Mouse (Mus musculus): Measurements from ENCODE around the gene Col4a6. TPM values are rescaled to one million over a fixed set of nuclear protein-coding genes. Genes with fewer than 3 reads are reported as not detected.

Col4a6 gene
- total and polyA plus RNA-seq, 2 experiments from 2014 or later, result 2.5 to 7.0 TPM

DNA sequence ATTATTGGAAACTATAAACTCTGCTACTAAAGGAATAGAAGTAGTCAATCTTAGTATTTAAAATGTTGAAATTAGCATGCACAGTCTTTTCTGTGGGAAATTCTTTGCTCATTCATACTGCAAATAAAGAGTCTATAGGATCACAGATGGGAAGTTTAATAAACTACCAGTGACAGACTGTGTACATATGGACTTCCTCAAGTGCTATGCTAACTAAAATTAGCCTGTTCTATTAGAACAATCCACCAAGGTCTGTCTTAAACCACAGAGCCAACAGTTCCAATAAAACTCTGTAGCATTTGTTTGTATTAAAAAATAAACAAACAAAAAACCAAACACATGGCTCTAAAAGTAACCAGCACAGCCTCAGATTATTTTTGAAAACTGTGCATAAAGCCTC lies 278.8 kb downstream of the Col4a6 start:
- H3K4me1 ChIP-seq (ENCODE audit: insufficient read depth, low read length), result no peaks in the 10 kb centered on the region
- no peaks in the 10 kb centered on the region for H3K36me3 ChIP-seq (ENCODE audit: insufficient read depth, low read length)
- no peak overlapping the region for H3K9ac ChIP-seq (replicated peaks; ENCODE audit: low read length)
- H3K4me2 ChIP-seq (ENCODE audit: low read depth, low read length), result no peak overlapping the region
- ATAC-seq (no peak), DNase-seq (ENCODE audit: low spot score) (no peak)
- no peak overlapping the region for H3K4me3 ChIP-seq (ENCODE audit: low read length)
- H3K27ac ChIP-seq, result no peak overlapping the region
- TF ChIP-seq CTCF (IDR thresholded peaks at IDR 0.05; ENCODE audit: low read depth), result no peak
- H3K9me3 ChIP-seq (ENCODE audit: low read length), result no peaks in the 10 kb centered on the region
- H3K27me3 ChIP-seq (ENCODE audit: insufficient read depth, low read length), result no peaks in the 10 kb centered on the region

DNA sequence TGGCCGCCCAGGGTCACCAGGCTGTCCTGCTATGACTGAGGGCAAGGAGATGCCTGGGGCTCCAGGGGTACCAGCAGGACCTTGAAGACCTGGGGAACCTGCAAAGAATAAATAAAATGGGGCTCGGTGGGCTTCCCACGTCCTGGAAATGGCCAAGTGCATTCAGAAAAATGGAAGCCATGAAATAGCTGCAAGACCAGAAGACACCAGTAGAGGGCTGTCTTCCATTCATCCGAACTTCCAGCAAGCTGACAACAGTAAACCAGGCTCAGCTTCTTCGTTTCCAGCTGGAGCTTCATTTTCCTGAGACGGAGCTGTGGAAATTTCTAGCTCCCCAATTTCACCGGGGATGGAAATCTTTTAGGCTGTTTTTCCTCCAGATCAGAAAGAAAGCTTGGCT lies 298.5 kb downstream of the Col4a6 start:
- Histone ChIP-seq H3K27ac (no peak overlapping the region), H3K4me3 (ENCODE audit: low read length) (no peak overlapping the region), H3K4me1 (ENCODE audit: insufficient read depth, low read length) (no peaks in the 10 kb centered on the region), H3K27me3 (ENCODE audit: insufficient read depth, low read length) (no peaks in the 10 kb centered on the region), H3K4me2 (ENCODE audit: low read depth, low read length) (no peak overlapping the region), H3K9ac (replicated peaks; ENCODE audit: low read length) (no peak overlapping the region), H3K9me3 (ENCODE audit: low read length) (no peaks in the 10 kb centered on the region), H3K36me3 (ENCODE audit: insufficient read depth, low read length) (no peaks in the 10 kb centered on the region)
- WGBS, result 44% methylated on average over 7 of the region's 7 CpGs
- 0 out of 2 replicates have a peak, but pooled peaks have one; percentile 18 for ATAC-seq
- TF ChIP-seq CTCF (IDR thresholded peaks at IDR 0.05; ENCODE audit: low read depth), result peak; percentile 64
- peak; percentile 58 for DNase-seq (ENCODE audit: low spot score)

DNA sequence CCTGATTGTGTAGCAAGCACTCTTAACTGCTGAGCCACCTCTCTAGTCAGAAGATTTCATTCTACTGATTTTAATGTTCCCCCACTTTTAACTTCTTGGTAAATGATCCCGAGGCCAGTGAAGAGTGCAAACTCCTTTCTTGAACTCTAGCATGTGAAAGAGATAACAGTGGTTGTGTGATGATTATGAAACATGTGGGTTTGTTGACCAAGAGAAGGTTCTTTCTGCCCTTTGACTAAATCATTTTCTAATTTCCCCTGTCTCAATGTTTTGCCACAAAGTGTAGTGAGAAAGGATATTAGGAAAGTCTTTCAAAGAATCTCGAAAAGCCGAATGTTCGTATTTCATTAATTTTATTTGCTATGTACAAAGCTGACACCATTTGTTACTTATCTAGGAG lies 308.8 kb downstream of the Col4a6 start:
- Histone ChIP-seq H3K4me1 (ENCODE audit: insufficient read depth, low read length) (no peaks in the 10 kb centered on the region), H3K9me3 (ENCODE audit: low read length) (no peaks in the 10 kb centered on the region), H3K27me3 (ENCODE audit: insufficient read depth, low read length) (no peaks in the 10 kb centered on the region), H3K4me2 (ENCODE audit: low read depth, low read length) (no peak overlapping the region), H3K9ac (replicated peaks; ENCODE audit: low read length) (no peak overlapping the region), H3K4me3 (ENCODE audit: low read length) (no peak overlapping the region), H3K27ac (no peak overlapping the region), H3K36me3 (ENCODE audit: insufficient read depth, low read length) (no peaks in the 10 kb centered on the region)
- ATAC-seq (no peak), DNase-seq (ENCODE audit: low spot score) (no peak)
- no peak for TF ChIP-seq CTCF (IDR thresholded peaks at IDR 0.05; ENCODE audit: low read depth)
- WGBS, result 97% methylated on average over 4 of the region's 4 CpGs

DNA sequence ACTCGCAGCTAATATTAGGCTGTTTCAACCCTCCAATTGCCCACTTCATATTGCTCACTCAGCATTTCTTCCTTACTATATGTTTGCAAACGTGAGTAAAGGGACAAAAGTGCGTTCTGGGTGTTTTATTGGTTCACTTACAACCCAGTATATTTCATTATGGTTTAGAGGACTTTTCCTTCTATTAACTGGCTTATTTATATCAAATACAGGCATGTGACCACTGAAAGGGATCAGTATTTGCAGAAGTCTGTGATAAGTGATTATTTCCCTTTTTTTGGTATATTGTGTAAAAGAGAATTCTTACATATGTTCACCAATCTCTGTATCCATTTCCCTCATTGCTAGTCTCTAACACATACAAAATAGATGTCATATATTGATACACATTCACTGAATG lies 313.5 kb downstream of the Col4a6 start:
- no peak overlapping the region for H3K27ac ChIP-seq
- no peak overlapping the region for H3K9ac ChIP-seq (replicated peaks; ENCODE audit: low read length)
- no peaks in the 10 kb centered on the region for H3K4me1 ChIP-seq (ENCODE audit: insufficient read depth, low read length)
- no peak for TF ChIP-seq CTCF (IDR thresholded peaks at IDR 0.05; ENCODE audit: low read depth)
- H3K36me3 ChIP-seq (ENCODE audit: insufficient read depth, low read length), result no peaks in the 10 kb centered on the region
- no peak overlapping the region for H3K4me2 ChIP-seq (ENCODE audit: low read depth, low read length)
- 79% methylated on average over 3 of the region's 3 CpGs for WGBS
- H3K4me3 ChIP-seq (ENCODE audit: low read length), result no peak overlapping the region
- no peak for DNase-seq (ENCODE audit: low spot score)
- H3K27me3 ChIP-seq (ENCODE audit: insufficient read depth, low read length), result no peaks in the 10 kb centered on the region
- no peak for ATAC-seq
- H3K9me3 ChIP-seq (ENCODE audit: low read length), result no peaks in the 10 kb centered on the region

DNA sequence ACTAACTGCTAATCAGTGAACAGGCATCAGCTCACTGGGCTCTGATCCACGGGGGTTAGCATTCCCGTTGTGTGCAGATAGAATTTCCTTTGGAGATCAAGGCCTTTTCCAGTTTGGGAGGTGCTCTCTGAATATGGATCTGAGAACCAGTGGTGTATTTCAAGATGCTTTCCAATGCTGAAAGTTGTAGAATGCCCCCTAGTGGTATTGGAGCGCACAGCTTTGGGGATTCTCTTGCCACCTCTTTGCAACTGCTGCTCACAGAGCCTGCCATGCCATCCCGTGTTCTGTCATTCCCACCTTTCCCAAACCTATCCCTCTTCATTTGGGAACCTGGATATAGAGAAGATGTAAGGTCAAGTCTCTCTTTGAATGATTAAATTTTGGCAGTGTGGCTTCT lies 315.7 kb downstream of the Col4a6 start:
- Histone ChIP-seq H3K36me3 (ENCODE audit: insufficient read depth, low read length) (no peaks in the 10 kb centered on the region), H3K4me2 (ENCODE audit: low read depth, low read length) (no peak overlapping the region), H3K27me3 (ENCODE audit: insufficient read depth, low read length) (no peaks in the 10 kb centered on the region), H3K9me3 (ENCODE audit: low read length) (no peaks in the 10 kb centered on the region), H3K4me3 (ENCODE audit: low read length) (no peak overlapping the region), H3K27ac (no peak overlapping the region), H3K4me1 (ENCODE audit: insufficient read depth, low read length) (no peaks in the 10 kb centered on the region), H3K9ac (replicated peaks; ENCODE audit: low read length) (no peak overlapping the region)
- TF ChIP-seq CTCF (IDR thresholded peaks at IDR 0.05; ENCODE audit: low read depth), result peak; percentile 60
- 42% methylated on average over 4 of the region's 4 CpGs for WGBS
- DNase-seq (ENCODE audit: low spot score) (peak; percentile 49), ATAC-seq (no peak)

DNA sequence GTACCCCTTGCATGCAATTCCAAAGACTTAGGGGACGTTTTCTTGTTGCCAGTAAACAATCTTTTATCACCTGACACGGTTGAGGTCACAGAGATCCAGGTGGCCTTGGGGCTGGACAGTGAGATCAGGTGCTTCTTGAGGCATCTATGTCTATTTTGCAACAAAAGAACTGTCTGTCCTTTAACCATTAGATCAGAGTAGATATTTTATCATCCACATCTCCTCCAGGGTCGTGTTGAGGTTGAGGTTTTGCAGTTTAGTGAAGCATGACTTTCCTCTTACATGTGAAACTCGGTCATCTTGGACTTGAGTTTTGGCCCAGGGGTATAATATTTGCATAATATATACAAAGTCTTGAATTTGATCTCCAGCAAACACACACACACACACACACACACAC lies 316.2 kb downstream of the Col4a6 start:
- DNase-seq (ENCODE audit: low spot score), result no peak
- H3K4me3 ChIP-seq (ENCODE audit: low read length), result no peak overlapping the region
- H3K9me3 ChIP-seq (ENCODE audit: low read length), result no peaks in the 10 kb centered on the region
- no peak overlapping the region for H3K27ac ChIP-seq
- ATAC-seq, result no peak
- TF ChIP-seq CTCF (IDR thresholded peaks at IDR 0.05; ENCODE audit: low read depth), result no peak
- no peak overlapping the region for H3K4me2 ChIP-seq (ENCODE audit: low read depth, low read length)
- no peak overlapping the region for H3K9ac ChIP-seq (replicated peaks; ENCODE audit: low read length)
- H3K27me3 ChIP-seq (ENCODE audit: insufficient read depth, low read length), result no peaks in the 10 kb centered on the region
- H3K4me1 ChIP-seq (ENCODE audit: insufficient read depth, low read length), result no peaks in the 10 kb centered on the region
- WGBS, result 61% methylated on average over 4 of the region's 4 CpGs
- no peaks in the 10 kb centered on the region for H3K36me3 ChIP-seq (ENCODE audit: insufficient read depth, low read length)

DNA sequence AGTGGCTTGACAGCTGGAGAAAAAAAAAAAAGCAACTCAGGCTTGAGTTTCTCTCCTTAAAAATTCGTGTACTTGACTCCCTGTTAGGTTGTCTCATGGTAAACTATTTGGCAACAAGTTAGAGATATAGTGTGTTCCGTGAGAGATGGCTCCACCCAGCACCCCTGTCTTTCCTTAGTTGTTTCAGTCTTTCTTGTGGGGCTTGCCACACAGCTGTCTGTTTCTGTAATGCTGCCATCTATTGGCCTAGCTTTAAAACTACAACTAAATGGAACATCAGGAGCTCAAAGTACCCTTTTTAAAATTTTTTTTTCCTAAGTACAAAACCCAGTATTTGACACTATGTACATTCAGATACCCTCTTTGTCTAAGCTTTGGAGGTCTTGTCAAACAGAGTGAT lies 317.2 kb downstream of the Col4a6 start:
- no peaks in the 10 kb centered on the region for H3K36me3 ChIP-seq (ENCODE audit: insufficient read depth, low read length)

More for the DNA sequence above, 317.2 kb downstream of the Col4a6 start:
- Histone ChIP-seq H3K4me3 (ENCODE audit: low read length) (no peak overlapping the region), H3K27ac (no peak overlapping the region), H3K27me3 (ENCODE audit: insufficient read depth, low read length) (no peaks in the 10 kb centered on the region), H3K4me2 (ENCODE audit: low read depth, low read length) (no peak overlapping the region), H3K9ac (replicated peaks; ENCODE audit: low read length) (no peak overlapping the region), H3K9me3 (ENCODE audit: low read length) (no peaks in the 10 kb centered on the region), H3K4me1 (ENCODE audit: insufficient read depth, low read length) (no peaks in the 10 kb centered on the region)
- DNase-seq (ENCODE audit: low spot score), result peak; percentile 17
- ATAC-seq, result 0 out of 2 replicates have a peak, but pooled peaks have one; percentile 58
- 18% methylated on average over 2 of the region's 2 CpGs for WGBS
- peak; percentile 52 for TF ChIP-seq CTCF (IDR thresholded peaks at IDR 0.05; ENCODE audit: low read depth)
